Mouse (Mus musculus) midbrain, embryonic 10.5 days (tissue): ENCODE measurements around the gene Dhrs1. TPM values are rescaled to one million over a fixed set of nuclear protein-coding genes. Genes with fewer than 3 reads are reported as not detected.
A peak's percentile ranks its signal among the peaks of the same experiment; 100 is the strongest.

Experiments used
- DNase-seq: peaks from one replicate; pipeline ENCODE4 v3.0.0-alpha.2; 2017; ENCODE audit warnings: low spot score
- H3K27ac ChIP-seq: fragments of 300-500 bp; sonication (generic); replicated peaks from 2 replicates; pipeline ENCODE4 v1.5.1; 2016; ENCODE audit warnings: mild to moderate bottlenecking
- H3K27me3 ChIP-seq: fragments of 300-500 bp; sonication (generic); 2 replicates; pipeline ENCODE4 v1.6.1; 2016; ENCODE audit warnings: low read depth, mild to moderate bottlenecking; ENCODE audit not compliant: poor library complexity, severe bottlenecking
- H3K36me3 ChIP-seq: fragments of 300-500 bp; sonication (generic); 2 replicates; pipeline ENCODE4 v1.6.1; 2016; ENCODE audit warnings: mild to moderate bottlenecking, moderate library complexity
- H3K4me1 ChIP-seq: fragments of 300-500 bp; sonication (generic); 2 replicates; pipeline ENCODE4 v1.6.1; 2016
- H3K4me3 ChIP-seq: fragments of 300-500 bp; sonication (generic); 2 replicates; pipeline ENCODE4 v1.5.1; 2016; ENCODE audit warnings: mild to moderate bottlenecking, moderate library complexity
- H3K9me3 ChIP-seq: fragments of 300-500 bp; sonication (generic); replicated peaks from 2 replicates; pipeline ENCODE4 v1.6.1; 2016; ENCODE audit warnings: mild to moderate bottlenecking
- WGBS: fragments of 180-500 bp; shearing (Covaris S2); methylation state at CpG from one replicate; pipeline ENCODE4 v1.1.7; 2016; 5-methylcytosine and 5-hydroxymethylcytosine counted together
- polyA plus RNA-seq: library from polyadenylated mRNA; unstranded; fragments of >200 nt; fragmentation: Nextera tagmentation; extraction: Ambion mirVana; gene quantifications from 2 replicates; pipeline ENCODE4 v1.2.1, GENCODE M21; 2016

Gene Dhrs1
- polyA plus RNA-seq, 1 experiment from 2014 or later: 67.6 TPM

- 15% methylated on average over 25 of the region's 25 CpGs for WGBS
- Histone ChIP-seq H3K27ac (0 out of 2 replicates have a peak overlapping the region, but pooled peaks have one; percentile 10), H3K27me3 (peaks cover 28% of the 10 kb centered on the region), H3K4me3 (peak overlapping the region; percentile 32), H3K36me3 (peaks cover 18% of the 10 kb centered on the region), H3K4me1 (peaks cover 11% of the 10 kb centered on the region), H3K9me3 (no peaks in the 10 kb centered on the region)
- no peak for DNase-seq
Observed at GRCm38 (mm10) chr14:55713007-55713728, 32.3 kb downstream of the Dhrs1 start.

DNA sequence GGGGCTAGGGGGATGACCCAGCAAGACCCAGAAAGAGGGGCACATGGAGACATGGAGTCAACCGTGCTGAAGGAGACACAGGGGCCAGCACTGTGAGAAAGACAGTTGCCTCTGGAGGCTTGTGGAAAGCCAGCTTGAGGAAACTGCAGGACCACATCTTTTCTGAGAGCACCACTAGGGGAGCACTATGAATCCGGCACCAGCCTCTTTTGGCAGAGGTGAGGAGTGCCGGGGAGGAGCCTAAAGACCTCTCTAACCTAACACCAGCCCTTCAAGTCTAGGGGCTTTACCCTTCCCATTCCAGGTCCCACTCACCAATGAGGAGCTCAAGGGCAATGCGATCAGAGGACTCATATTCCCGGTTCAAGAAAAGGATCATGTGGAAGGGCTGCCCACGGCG lies 33.7 kb downstream of the Dhrs1 start:
- Histone ChIP-seq H3K4me1 (peaks cover 11% of the 10 kb centered on the region), H3K4me3 (no peak overlapping the region), H3K27ac (no peak overlapping the region), H3K36me3 (peaks cover 6% of the 10 kb centered on the region), H3K27me3 (peaks cover 28% of the 10 kb centered on the region), H3K9me3 (no peaks in the 10 kb centered on the region)
- DNase-seq: no peak
- WGBS: 87% methylated on average over 7 of the region's 7 CpGs

GRCm38 (mm10) chr14:55709509-55709908 lies 36.0 kb downstream of the Dhrs1 start:
- 84% methylated on average over 4 of the region's 4 CpGs for WGBS
- H3K4me1 ChIP-seq: peaks cover 11% of the 10 kb centered on the region

DNA sequence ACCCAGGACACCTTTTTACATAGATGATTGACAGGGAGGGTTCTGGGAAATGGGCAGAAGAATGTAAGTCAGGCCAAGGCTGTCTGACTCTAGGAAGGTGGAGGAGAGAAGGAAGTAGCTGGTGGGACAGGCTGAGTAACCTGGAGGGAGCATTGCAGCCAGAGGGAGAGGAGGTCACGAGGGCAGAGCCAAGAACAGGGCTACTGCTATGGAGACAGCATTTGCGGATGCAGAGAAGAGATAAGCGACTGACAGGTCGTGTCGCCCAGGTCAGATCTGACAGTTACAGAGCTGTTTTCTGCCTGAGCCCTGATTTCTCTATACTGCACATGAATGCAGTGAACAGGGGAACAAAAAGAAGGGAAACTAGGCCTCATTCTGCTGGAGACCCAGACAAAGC lies 38.1 kb downstream of the Dhrs1 start:
- Histone ChIP-seq H3K27me3 (peaks cover 12% of the 10 kb centered on the region), H3K27ac (no peak overlapping the region), H3K4me1 (no peaks in the 10 kb centered on the region), H3K36me3 (no peaks in the 10 kb centered on the region), H3K9me3 (no peaks in the 10 kb centered on the region), H3K4me3 (no peak overlapping the region)
- 77% methylated on average over 5 of the region's 5 CpGs for WGBS
- no peak for DNase-seq

More at GRCm38 (mm10) chr14:55709509-55709908, 36.0 kb downstream of the Dhrs1 start:
- DNase-seq: no peak
- Histone ChIP-seq H3K27ac (no peak overlapping the region), H3K27me3 (peaks cover 28% of the 10 kb centered on the region), H3K4me3 (no peak overlapping the region), H3K9me3 (no peaks in the 10 kb centered on the region), H3K36me3 (no peaks in the 10 kb centered on the region)

- Histone ChIP-seq H3K4me3 (no peak overlapping the region), H3K9me3 (no peaks in the 10 kb centered on the region), H3K36me3 (no peaks in the 10 kb centered on the region), H3K4me1 (no peaks in the 10 kb centered on the region), H3K27ac (no peak overlapping the region), H3K27me3 (no peaks in the 10 kb centered on the region)
- WGBS: 92% methylated on average over 8 of the region's 8 CpGs
- no peak for DNase-seq
Observed at GRCm38 (mm10) chr14:55706051-55706600, 39.4 kb downstream of the Dhrs1 start.

GRCm38 (mm10) chr14:55702761-55703160 lies 42.7 kb downstream of the Dhrs1 start:
- H3K9me3 ChIP-seq: no peaks in the 10 kb centered on the region
- no peaks in the 10 kb centered on the region for H3K36me3 ChIP-seq
- no peaks in the 10 kb centered on the region for H3K27me3 ChIP-seq
- DNase-seq: no peak
- H3K4me3 ChIP-seq: no peak overlapping the region
- 77% methylated on average over 6 of the region's 6 CpGs for WGBS
- no peak overlapping the region for H3K27ac ChIP-seq
- H3K4me1 ChIP-seq: no peaks in the 10 kb centered on the region

GRCm38 (mm10) chr14:55701131-55701530 lies 44.4 kb downstream of the Dhrs1 start:
- 59% methylated on average over 9 of the region's 9 CpGs for WGBS
- Histone ChIP-seq H3K4me1 (no peaks in the 10 kb centered on the region), H3K9me3 (no peaks in the 10 kb centered on the region), H3K27ac (no peak overlapping the region), H3K4me3 (no peak overlapping the region), H3K36me3 (no peaks in the 10 kb centered on the region), H3K27me3 (no peaks in the 10 kb centered on the region)
- no peak for DNase-seq

DNA sequence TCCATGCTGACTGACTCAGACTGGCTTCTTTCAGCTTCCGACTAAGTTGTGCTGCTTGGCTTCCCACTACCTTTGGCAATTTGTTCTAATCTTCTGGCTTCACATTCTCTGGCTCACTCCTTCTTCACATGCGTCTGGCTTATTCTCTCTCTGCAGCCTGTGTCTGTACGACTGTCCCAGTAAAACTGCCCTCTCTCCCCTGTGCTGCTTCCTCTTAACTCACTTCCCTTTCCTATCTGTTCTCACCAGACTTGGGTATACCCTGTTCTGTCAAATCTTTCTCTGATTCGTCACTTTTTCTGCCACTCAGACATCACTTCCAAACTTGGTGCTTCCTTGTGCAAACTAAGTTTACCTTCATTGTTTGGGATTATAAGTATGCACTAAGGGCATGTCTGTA lies 48.3 kb downstream of the Dhrs1 start:
- no peak overlapping the region for H3K4me3 ChIP-seq

GRCm38 (mm10) chr14:55689433-55689832 lies 56.1 kb downstream of the Dhrs1 start:
- DNase-seq: no peak
- H3K4me1 ChIP-seq: no peaks in the 10 kb centered on the region
- H3K4me3 ChIP-seq: no peak overlapping the region
- no peaks in the 10 kb centered on the region for H3K27me3 ChIP-seq
- no peaks in the 10 kb centered on the region for H3K36me3 ChIP-seq
- H3K27ac ChIP-seq: no peak overlapping the region
- 86% methylated on average over 10 of the region's 10 CpGs for WGBS
- H3K9me3 ChIP-seq: no peaks in the 10 kb centered on the region

More for the DNA sequence above, 48.3 kb downstream of the Dhrs1 start:
- H3K27ac ChIP-seq: no peak overlapping the region
- DNase-seq: no peak
- 89% methylated on average over 4 of the region's 4 CpGs for WGBS
- H3K9me3 ChIP-seq: no peaks in the 10 kb centered on the region
- H3K4me1 ChIP-seq: no peaks in the 10 kb centered on the region
- no peaks in the 10 kb centered on the region for H3K36me3 ChIP-seq
- H3K27me3 ChIP-seq: no peaks in the 10 kb centered on the region

Other genes with a start within 250 kb of the Dhrs1 start
- gene Cpne6, start 235.2 kb downstream of the Dhrs1 start, polyA plus RNA-seq: 0.36 and 0.48 TPM in 2 replicates
- not detected in 2 replicates for gene Nrl, start 220.7 kb downstream of the Dhrs1 start, polyA plus RNA-seq
- 16.5 and 18.5 TPM in 2 replicates for gene Pck2, start 205.4 kb downstream of the Dhrs1 start, polyA plus RNA-seq
- gene Dcaf11, start 185.7 kb downstream of the Dhrs1 start, polyA plus RNA-seq: 78.5 and 90.8 TPM in 2 replicates
- gene A730061H03Rik, start 185.3 kb downstream of the Dhrs1 start, polyA plus RNA-seq: 0.30 TPM in 1 of 2 replicates, not detected in the other
- gene Fitm1, start 170.1 kb downstream of the Dhrs1 start, polyA plus RNA-seq: 0.14 and 0.25 TPM in 2 replicates
- 88.7 and 97.9 TPM in 2 replicates for gene Psme1, start 167.6 kb downstream of the Dhrs1 start, polyA plus RNA-seq
- gene Emc9, start 160.4 kb downstream of the Dhrs1 start, polyA plus RNA-seq: 7.9 and 8.0 TPM in 2 replicates
- 171 and 184 TPM in 2 replicates for gene Psme2, start 154.6 kb downstream of the Dhrs1 start, polyA plus RNA-seq
- gene Rnf31, start 154.0 kb downstream of the Dhrs1 start, polyA plus RNA-seq: 15.4 and 21.0 TPM in 2 replicates
- 6.5 and 6.9 TPM in 2 replicates for gene Irf9, start 142.1 kb downstream of the Dhrs1 start, polyA plus RNA-seq
- 4.1 and 5.5 TPM in 2 replicates for gene Rec8, start 127.7 kb downstream of the Dhrs1 start, polyA plus RNA-seq
- 94.1 and 100 TPM in 2 replicates for gene Ipo4, start 109.7 kb downstream of the Dhrs1 start, polyA plus RNA-seq
- gene Gm49378, start 107.8 kb downstream of the Dhrs1 start, polyA plus RNA-seq: 1.1 and 1.2 TPM in 2 replicates
- 74.7 and 77.1 TPM in 2 replicates for gene Tm9sf1, start 101.9 kb downstream of the Dhrs1 start, polyA plus RNA-seq
- gene Tssk4, start 95.5 kb downstream of the Dhrs1 start, polyA plus RNA-seq: 0.75 and 0.79 TPM in 2 replicates
- 65.3 and 72.9 TPM in 2 replicates for gene Mdp1, start 85.2 kb downstream of the Dhrs1 start, polyA plus RNA-seq
- 63.5 and 65.0 TPM in 2 replicates for gene Gmpr2, start 73.7 kb downstream of the Dhrs1 start, polyA plus RNA-seq
- gene Nedd8, start 73.6 kb downstream of the Dhrs1 start, polyA plus RNA-seq: 610 and 632 TPM in 2 replicates
- gene Tinf2, start 63.9 kb downstream of the Dhrs1 start, polyA plus RNA-seq: 70.5 and 74.5 TPM in 2 replicates
- gene Tgm1, start 31.8 kb downstream of the Dhrs1 start, polyA plus RNA-seq: 0.27 and 0.42 TPM in 2 replicates
- gene Rabggta, start 23.4 kb downstream of the Dhrs1 start, polyA plus RNA-seq: 30.1 and 34.4 TPM in 2 replicates
- 50.6 and 60.8 TPM in 2 replicates for gene Nop9, start within 50 bp of the Dhrs1 start, polyA plus RNA-seq
- 0.22 and 0.23 TPM in 2 replicates for gene Cideb, start 12.8 kb upstream of the Dhrs1 start, polyA plus RNA-seq
- 0.06 and 0.22 TPM in 2 replicates for gene Ltb4r2, start 15.7 kb upstream of the Dhrs1 start, polyA plus RNA-seq
- 0.25 and 0.30 TPM in 2 replicates for gene Ltb4r1, start 20.3 kb upstream of the Dhrs1 start, polyA plus RNA-seq
- gene Adcy4, start 38.4 kb upstream of the Dhrs1 start, polyA plus RNA-seq: 5.4 and 6.5 TPM in 2 replicates
- gene Ripk3, start 43.2 kb upstream of the Dhrs1 start, polyA plus RNA-seq: 6.9 and 7.1 TPM in 2 replicates
- 22.0 and 24.6 TPM in 2 replicates for gene Nfatc4, start 77.5 kb upstream of the Dhrs1 start, polyA plus RNA-seq
- 22.3 and 25.1 TPM in 2 replicates for gene Nynrin, start 108.3 kb upstream of the Dhrs1 start, polyA plus RNA-seq
- 0.14 and 0.16 TPM in 2 replicates for gene Cbln3, start 138.7 kb upstream of the Dhrs1 start, polyA plus RNA-seq
- 23.2 and 24.7 TPM in 2 replicates for gene Khnyn, start 139.3 kb upstream of the Dhrs1 start, polyA plus RNA-seq
- 27.5 and 31.5 TPM in 2 replicates for gene Sdr39u1, start 154.6 kb upstream of the Dhrs1 start, polyA plus RNA-seq
- gene Cma1, start 199.0 kb upstream of the Dhrs1 start, polyA plus RNA-seq: not detected in 2 replicates
- not detected in 2 replicates for gene Cma2, start 205.3 kb upstream of the Dhrs1 start, polyA plus RNA-seq